Mouse (Mus musculus): ENCODE data around the gene Fchsd2.
A peak's percentile ranks its signal among the peaks of the same experiment; 100 is the strongest.

The Fchsd2 gene

DNA sequence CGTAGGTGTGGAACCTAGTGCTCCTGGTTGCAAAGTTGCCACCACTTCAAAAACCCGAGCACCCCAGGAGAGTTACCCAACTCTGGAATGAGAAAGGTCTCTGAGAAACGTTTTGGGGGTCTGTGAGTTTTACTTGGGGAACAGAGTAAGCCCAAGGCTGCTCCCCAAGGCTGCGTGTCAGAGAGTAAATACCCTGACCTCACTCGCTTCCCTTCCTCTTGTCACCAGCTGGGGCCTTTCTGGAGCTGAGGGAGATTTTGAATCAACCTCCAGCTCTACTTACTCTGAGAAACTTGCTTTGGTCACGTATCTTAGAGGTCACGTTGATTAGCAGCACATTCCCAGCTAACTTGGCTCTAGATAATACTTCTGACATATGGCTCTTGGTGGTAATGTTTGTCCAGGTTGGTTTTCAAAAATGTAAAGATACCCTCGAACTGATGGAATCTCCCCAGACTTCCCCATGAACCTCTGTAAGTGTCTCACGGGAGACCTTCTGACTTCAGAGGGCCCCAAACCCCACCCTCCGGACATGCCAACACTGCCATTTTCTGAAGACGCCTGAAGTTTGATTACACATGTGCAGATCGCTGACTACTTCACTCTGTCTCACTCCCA, 20.4 kb upstream of the Fchsd2 start:
- no peak for DNase-seq

DNA sequence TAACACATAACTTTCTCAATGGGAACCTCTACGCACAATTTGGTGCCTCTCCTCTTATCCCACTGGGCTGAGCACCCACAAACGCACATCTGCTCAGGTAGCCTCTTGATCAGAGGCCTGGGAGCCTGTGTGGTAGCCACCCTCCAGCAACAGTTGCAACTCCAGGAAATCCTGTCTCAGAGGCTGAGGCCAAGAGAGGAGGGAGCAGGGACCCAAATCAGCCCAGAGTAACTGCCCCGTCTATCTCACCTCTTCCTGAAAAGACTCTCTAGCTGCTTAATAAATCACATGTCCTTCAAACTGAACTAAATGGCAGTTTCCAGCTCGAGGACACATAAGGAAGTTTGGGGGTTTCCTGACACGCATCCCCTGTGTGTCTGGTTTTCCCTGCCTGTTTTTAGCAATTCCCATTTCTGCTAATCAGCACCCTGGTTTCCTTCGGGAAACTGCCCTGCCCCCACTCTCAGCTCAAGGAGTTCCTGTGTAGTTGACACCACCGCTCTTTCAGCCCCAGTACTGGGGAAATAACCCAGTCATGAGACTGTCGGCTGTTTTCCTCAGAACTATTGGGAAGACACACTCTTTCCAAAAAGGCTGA, 18.4 kb upstream of the Fchsd2 start:
- peak; percentile 69 for DNase-seq

DNA sequence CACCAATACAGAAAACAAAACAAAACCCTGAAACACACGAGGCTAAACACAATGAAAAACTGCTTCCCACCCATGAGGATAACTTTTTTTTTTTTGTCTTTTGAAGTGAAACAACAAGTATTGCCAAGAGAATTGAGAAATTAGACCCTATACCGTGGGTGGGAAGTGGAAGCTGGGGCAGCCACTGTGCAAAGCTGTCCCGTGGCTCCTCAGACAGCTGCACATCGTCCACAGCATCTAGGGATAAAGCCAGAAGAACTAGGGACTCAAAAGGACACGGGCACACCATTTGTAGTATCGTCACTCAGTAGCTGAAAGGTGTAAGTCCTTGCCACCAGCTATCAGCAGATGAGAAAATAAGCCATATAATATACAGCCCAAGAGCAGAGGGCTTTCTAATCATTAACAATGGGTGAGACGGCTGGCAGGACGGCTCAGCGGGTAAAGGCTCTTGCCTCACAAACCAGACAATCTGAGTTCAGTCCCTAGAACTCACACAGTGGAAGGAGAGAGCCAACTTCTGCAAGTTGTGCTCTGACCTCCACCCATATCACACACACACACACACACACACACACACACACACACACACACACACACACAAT, 9.0 kb upstream of the Fchsd2 start:
- DNase-seq = no peak

DNA sequence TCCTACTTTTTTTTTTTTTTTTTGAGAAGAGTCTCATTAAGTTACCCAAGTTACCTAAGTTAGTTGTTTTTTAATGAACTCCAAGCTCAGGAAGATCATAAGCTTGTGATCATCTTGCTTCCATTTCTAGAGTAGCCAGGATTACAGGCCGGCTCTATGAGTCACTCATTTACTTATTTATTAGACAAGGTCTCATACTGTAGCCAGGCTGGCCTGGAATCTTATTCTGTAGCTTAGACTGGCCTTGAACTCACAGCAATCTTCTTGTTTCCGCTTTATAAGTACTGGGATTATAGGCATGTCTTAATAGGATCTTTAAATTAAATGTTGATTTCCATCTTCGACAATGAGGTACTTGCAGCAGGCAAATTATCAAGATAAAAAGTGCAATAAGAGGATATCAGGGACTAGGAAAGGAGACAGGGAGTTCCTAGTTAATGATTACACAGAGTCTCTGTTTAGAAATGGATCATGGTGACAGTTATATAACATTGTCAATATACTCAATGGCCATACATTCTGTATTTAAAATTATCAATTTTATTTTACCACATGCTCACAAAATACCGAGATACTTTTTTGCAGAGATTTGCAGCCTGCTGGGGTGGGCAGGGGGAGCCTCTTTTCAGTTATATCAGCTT, 7.7 kb upstream of the Fchsd2 start:
- DNase-seq = no peak

DNA sequence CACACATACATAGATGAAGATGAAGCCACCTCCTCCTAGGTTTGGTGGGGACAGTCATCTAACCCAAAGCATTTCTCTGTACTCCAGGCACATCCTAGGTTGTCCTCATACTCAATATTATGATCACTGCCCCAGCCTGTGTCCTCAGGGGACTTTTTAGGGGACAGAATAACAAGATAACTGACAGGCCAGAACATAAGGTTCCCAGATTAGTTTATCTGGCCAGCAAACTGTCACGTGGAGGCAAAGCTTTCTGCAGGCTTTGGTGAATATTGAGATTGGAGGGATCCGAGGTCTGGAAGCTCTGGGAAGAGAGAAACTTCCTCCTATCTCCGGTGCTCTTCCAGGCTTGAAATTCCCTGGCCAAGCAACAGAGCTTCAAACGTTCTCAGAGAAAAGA, 6.9 kb upstream of the Fchsd2 start:
- DNase-seq = no peak

DNA sequence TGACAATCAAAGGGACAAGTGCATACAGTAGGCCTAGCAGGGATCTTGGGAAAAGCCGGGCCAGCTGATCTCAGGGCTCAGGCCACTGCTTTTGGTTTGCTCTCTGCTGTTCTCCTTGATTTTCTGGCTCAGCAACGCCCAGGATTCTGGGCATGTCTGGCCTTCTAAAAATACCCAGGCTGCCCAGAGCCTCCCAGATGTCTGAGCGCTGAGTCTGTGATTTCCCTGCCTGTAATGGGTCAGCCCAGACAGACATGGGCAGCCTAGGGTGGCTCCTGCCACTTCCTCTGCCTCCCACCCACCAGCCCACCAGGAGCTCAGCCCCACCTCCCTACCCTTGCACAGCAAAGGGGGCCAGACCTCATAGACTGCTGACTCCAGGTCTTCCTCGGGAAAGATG, 4.0 kb upstream of the Fchsd2 start:
- DNase-seq = no peak

DNA sequence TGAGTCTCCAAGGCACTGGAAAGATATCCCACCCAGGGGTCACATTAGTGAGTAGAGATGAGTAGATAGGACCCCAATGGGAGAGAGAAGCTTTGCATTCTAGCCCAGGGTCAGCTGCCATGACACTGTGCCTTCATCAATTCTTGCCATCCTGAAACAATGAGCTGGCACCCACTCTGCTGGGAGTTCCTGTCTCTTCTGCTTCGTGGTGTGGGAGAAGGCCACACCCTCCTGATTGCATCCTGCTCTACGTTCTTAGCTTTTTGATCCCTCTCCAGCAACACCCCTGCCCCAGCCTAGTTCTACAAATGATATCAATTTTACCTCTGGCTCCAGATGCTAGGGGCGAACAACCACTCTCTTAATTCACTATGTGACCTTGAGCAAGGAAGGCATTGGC, 3.4 kb upstream of the Fchsd2 start:
- peak; percentile 34 for DNase-seq

DNA sequence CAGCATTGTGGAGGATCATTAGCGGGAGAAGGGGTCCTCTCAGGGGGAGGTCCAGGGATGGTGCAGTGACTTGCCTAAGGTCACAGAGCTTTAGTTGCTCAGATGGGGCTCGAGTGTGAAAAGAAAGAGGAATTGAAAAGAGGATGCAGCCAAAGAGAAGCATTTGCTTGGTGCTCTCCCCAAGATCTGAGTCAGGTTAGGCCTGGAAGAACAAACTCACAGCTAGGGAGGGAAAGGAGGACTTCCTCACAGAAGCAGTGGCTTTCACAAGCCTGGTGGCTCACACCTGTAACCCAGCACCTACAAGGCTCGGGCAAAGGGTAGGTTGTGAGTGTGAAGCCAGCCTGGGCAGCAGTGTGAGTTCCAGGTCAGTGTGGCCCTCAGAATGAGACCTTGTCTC, 568 bp downstream of the Fchsd2 start:
- no peak for DNase-seq

DNA sequence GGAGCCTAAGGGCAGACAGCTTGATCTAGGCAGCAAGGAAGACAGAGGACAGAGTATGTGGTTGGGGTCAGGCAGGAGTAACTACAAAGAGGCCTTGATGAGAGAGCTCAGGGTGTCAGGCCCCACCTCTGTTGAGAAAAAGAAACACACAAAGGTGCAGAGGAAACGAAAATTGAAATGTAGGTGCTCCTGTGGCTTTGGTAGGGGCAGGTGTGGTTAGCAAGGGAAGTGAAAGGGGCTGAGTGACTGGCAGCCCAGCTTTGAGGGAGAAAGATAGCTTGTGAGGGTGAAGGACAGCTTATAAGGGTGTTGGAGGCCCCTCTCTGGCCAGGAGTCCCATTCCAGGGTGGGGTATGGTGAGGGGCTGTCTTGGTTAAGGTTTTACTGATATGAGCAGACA, 2.1 kb downstream of the Fchsd2 start:
- no peak for DNase-seq

DNA sequence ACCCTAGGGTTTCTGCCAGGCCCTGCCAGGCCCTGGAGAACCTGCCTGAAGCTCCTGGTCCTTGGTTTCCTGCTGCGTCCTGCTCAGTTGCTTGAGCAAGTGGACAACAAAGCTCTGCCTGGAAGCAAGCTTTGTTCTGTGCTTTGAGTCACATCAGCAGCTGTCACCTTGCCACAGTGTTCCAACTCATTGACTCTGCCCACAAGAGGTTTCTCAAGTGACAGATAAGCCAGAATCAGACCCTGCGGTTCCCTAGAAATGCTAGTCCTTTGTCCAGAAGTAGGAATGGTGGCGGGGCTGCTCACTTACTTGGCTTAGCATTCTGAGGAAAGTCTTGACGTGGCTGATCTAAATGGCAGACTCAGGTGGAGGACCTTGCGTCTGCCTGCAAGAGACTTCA, 2.9 kb downstream of the Fchsd2 start:
- DNase-seq = no peak

DNA sequence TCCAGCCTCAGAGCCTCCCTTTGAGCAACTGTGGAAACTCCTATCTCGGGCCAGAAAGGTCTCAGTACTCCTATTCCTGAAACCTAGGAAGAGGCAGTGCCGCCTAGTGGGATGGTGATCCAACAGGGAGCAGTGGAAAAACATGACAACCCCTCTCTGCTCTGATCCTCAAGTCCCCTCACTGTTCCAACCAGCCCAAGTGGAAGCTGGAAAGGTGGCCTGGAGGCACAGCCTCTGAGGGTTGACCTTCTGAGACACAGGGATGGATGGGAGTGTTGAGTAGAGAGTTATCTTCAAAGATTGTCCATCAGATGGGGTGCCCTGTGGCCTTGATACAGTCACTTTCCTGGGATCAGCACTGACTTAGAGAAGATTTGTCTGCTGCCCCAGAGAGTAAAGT, 3.9 kb downstream of the Fchsd2 start:
- no peak for DNase-seq

DNA sequence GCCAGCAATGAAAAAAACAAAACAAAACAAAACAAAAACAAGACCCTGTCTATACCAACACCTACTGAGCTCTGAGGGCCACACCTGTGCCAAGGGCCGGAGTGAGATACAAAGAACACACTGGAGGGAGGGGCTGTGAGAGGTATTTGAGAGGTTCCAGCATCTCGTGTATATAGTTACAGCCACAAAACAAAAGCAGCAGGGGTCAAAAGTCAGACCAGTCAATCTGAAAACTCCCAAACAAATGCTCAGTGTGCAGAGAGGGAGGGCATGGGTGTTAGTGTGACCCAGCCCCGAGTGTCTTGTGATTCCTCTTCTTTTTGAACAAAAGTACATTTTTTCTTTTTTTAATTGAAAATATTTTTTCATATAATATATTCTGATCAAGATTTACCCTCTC, 4.4 kb downstream of the Fchsd2 start:
- DNase-seq = no peak

DNA sequence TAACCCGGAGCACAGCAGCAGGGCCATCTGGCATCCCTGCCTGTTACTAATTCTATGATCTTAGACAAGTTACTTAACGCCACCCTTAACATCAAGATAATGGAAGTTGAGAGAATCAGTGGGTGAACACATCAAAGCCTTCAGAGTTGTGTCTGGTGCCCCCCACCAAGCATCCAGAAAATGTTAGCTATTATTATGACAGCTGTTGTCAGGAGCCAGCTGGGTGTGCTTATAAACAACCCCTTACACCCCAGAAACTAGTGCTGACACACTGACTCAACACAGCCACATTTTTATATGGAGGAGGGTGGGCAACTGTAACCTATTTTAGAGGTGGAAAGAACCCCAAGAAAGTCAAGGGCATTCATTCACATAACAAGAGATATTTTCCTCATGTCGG, 7.3 kb downstream of the Fchsd2 start:
- DNase-seq = no peak

DNA sequence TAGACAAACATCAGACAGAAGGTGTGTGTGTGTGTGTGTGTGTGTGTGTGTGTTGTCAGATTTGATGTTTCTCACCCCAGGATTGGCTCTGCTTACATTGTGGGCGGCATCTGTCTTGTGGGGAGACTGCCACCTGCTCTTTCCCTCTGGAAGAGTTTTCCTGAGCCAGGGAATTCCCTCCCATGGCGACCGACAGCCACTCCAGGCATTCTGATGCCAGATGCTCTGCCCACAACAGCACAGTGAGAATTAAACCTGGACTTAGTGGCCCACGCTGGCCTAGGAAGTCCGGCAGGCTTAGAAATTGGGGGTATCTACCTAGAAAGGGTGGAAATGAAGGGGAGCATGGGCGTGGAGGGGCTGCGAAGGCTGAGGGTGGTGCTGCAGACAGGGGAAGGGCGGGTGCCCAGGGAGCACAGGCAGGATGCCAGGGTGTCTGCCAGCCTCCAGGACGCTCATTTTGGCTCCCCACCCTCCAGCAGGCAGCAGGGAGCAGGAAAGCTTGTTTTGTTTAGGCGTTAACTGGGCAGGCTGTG, 8.6 kb downstream of the Fchsd2 start:
- peak; percentile 29 for DNase-seq

DNA sequence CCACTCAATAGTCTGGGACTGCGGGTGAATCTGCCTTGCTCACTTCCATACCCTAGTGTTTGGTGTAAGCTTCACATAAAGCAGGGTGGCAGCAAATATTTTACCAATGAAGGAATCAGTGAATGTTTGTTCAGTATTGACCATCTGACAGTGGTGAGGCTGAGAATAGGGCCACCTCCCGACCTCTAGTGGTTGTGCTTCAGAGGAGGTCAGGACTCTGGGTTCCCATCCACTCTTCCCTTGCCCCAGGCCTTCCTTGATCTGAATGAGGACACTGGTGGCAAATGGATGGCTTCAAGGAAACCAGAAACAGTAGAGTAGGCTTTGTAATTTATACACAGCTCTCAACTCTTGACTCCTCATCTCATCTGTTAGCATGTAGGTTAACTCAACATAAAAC, 14.0 kb downstream of the Fchsd2 start:
- no peak for DNase-seq

DNA sequence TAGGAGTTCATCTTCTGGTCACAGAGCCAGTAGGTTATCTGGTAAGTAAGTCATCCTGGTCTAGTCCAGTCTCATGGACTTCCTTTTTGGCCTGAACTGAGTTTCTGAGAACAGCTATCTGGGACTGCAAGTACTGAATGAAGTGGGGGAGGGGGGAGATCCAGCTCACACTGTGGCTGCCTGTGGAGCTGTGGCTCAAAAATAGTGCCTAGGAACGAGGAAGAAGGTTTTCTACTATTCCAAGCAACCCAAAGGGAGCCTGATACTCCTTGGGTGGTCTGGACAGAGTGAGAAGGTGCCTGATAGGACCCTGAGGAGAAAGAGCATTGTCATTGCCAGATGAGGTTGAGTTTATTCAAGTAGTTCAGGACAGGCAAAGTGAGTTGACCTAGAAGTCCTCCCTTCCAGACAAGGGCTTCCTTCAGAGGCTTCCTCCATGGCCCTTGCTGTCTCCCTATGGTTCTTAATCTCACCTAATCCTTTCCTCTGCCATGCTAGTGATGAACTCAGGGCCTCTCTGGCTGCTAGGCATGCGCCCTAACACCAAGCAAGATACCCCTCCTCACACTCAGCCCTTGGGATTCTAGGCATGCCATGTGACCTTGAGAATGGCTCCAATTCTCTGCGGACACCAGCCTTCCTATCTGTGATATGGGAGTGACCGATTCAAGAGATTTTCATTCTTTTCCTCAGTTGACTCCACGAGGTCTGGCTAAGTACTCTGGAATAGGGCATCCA, 14.6 kb downstream of the Fchsd2 start:
- DNase-seq = no peak

DNA sequence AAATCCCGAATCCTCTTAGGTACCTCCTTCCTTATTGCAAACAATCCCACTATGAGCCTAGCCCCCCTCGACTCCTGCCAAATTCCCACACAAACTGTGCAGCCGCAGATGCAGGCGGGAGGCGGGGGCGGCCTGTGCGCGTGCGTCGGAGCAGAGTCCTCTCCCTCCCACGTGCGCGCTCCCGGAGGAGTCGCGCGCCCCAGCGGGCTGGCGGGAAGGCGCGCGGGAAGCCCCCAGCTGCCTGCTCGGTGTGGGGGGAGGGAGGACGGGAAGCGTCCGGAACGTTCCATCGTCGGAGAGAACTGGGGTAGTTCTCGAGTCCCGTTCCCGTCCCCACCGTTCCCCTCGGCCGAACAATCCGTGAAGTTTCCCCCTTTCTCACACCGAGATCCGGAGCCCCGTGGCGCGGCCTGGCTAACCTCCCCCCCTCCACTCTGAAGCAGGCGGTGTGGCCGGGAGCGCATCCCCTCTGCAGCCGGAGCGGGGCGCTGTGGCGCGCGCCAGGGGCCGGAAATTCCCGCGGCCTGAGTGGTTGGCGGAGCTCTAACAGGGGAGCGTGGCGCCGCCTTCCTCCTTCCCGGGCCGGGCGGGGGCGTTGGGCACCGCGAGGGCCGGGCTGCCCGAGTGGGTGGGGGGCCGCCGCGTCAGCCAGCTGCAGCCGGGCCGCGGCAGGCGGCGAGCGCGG, 15.4 kb downstream of the Fchsd2 start:
- peak; percentile 99 for DNase-seq

DNA sequence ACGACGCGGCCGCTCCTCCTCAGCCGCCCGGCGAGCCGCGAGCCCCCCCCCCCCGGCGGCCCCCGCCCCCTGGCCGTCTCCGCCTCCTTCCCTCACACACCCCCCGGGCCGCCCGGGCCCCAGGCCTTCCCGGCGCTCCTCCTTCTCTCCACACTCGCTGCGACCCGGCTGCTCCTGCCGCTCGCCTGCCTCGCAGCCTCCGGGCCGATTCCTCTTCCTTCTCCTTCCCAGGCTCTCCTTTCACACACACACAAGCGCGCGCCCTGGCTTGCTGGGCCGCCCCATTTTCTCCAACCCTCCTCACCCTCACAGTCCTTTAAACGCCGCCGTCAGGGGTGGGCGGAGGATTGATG, 16.0 kb downstream of the Fchsd2 start:
- no peak for DNase-seq

DNA sequence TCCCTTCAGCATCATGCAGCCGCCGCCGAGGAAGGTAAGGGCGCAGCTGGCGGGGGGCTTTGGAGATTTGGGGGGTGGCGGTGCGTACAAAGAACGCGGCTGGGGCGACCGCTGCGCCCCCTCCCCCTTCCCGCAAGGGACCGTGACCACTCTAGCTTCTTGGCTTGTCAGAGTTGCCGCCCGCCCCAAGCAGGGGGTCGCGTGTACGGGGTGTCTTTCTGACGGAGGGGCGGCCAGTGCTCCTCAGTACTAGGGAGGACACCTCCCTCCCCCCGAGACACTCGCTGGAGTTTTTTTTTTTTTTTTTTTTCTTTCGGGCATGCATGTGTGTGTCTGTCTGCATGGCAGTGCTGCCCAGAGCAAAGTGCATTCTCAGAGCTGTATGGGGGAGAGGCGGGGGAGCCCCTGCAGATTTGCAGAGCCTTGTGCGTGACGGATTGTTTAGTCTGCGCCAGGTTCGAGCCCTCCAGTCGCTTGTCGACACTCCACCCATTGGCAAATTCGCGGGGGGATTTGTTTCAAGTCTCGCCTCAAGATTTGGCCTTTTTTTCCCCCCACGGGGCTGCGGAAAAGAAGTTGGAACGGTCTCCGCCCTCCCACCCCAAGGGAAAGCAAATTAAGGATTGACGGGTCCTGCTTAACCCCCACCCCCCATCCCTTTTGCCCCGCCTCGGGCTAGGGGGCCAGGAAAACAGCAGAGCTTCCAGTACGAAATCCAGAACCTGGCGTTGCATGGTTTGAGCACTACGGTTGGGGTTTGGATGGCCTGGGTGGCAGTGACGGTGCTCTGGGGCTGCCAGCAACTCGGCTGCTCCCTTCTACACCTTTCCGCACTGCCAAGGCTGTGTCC, 16.6 kb downstream of the Fchsd2 start:
- DNase-seq = peak; percentile 64

DNA sequence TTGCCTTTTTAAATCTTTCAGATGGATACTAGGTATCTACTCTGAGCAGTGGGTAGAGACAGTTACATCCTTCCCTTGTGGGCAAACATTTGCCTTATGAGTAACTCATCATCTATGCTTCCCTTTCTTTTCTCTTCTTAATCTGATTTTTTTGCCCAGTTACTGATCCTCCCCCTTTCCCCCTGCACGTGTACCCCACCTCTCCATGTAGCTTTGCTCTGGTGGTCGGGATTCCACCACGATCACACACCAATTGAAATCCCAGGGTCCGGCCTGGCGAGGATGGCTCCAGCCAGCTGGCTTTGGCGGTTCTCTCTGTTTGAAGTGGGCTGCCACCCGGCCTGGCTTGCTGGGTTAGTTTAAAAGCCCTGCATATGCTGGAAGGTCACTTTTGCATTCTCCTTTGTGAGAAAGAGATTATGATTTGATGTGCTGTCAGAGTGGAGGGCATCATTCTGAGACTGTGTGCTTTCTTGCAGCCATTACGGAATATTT, 17.2 kb downstream of the Fchsd2 start:
- no peak for DNase-seq

DNA sequence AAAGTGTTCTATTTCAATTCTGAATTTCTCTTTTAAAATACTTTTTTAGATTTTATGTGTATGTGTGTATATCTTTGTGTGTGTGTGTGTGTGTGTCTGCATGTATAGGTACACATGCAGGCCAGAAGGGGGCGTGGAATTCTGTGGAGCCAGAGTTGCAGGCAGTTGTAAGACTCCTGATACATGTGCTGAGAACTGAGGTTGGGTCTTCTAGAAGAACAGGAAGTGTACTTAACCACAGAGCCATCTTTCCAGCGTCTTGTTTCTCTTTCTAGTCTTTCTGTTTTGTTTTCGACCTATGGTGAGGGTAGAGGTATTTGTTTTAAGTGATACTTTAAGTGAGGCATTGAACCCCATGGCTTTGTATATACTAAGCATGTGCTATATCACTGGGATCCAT, 20.7 kb downstream of the Fchsd2 start:
- no peak for DNase-seq

DNA sequence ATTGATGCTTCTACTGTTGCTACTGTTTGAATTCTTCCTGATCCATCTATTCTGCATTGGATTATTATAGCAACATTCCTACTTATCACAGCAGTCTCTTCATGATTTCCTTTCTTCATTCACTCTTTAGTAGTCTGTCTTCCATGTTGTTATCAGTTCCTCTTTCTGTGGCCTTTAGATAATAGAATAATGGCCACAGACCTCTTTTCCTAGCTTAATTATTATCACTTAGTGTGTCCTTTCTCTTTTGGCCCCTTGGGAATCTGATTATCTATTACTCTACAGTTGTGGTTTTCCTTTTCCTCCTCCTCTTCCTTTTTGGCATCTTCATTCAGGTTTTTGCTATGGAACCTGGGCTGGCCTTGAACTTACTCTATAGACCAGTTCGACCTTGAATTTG, 21.7 kb downstream of the Fchsd2 start:
- DNase-seq = no peak

Measured in kidney, postnatal 14 days (tissue).